Mouse (Mus musculus) CH12.LX (cell line): Measurements from ENCODE around the gene Ankfy1. TPM values are rescaled to one million over a fixed set of nuclear protein-coding genes. Genes with fewer than 3 reads are reported as not detected.

Source experiments
- DNase-seq: peaks from one replicate; pipeline ENCODE4 v3.0.0-alpha.2; 2013; ENCODE audit errors: extremely low read depth
- H3K27ac ChIP-seq: 2 replicates; pipeline ENCODE4 v1.5.1; 2012; ENCODE audit warnings: low read depth, mild to moderate bottlenecking, control low read depth, moderate library complexity; ENCODE audit not compliant: insufficient read depth
- H3K27me3 ChIP-seq: replicated peaks from 2 replicates; pipeline ENCODE3; 2012; ENCODE audit warnings: inconsistent platforms
- H3K36me3 ChIP-seq, 2 experiments: replicated peaks in 1 of 2; 2 replicates each; pipeline versions ENCODE3 to v1.6.1; 2012; ENCODE audit warnings: inconsistent platforms in 1 of 2, low read length in 1 of 2, mild to moderate bottlenecking in 1 of 2, mixed read lengths in 1 of 2, moderate library complexity in 1 of 2; ENCODE audit not compliant: control insufficient read depth in 1 of 2, insufficient read depth in 1 of 2
- H3K4me1 ChIP-seq, 2 experiments: 2 replicates each; pipeline ENCODE4 v1.6.1; 2012; ENCODE audit warnings: inconsistent platforms in 1 of 2, moderate library complexity in 1 of 2; ENCODE audit not compliant: insufficient read depth in 2 of 2, control insufficient read depth in 1 of 2
- H3K4me2 ChIP-seq: 2 replicates; pipeline ENCODE4 v1.6.1; 2012; ENCODE audit warnings: low read depth, mild to moderate bottlenecking, control low read depth; ENCODE audit not compliant: poor library complexity, insufficient read depth, severe bottlenecking
- H3K4me3 ChIP-seq, 3 experiments: fragments of 150-350 bp in 1 of 3; sonication (generic) in 1 of 3; replicated peaks in 1 of 3; 2 replicates each; pipeline versions ENCODE3 to v1.5.1; 2011 to 2012; ENCODE audit warnings: low read depth in 2 of 3, low read length in 2 of 3, mild to moderate bottlenecking in 2 of 3, moderate library complexity in 2 of 3, control low read depth in 1 of 3, improper control_type of control experiment in 1 of 3, inconsistent platforms in 1 of 3, mixed read lengths in 1 of 3; ENCODE audit not compliant: poor library complexity in 1 of 3
- H3K79me2 ChIP-seq: replicated peaks from 2 replicates; pipeline ENCODE4 v1.6.1; 2012; ENCODE audit warnings: mild to moderate bottlenecking, moderate library complexity; ENCODE audit not compliant: control insufficient read depth, poor library complexity, insufficient read depth, severe bottlenecking; ENCODE audit errors: extremely low read depth
- H3K9ac ChIP-seq: 2 replicates; pipeline ENCODE4 v1.6.1; 2012; ENCODE audit warnings: low read depth, mild to moderate bottlenecking, control low read depth, moderate library complexity; ENCODE audit not compliant: insufficient read depth
- H3K9me3 ChIP-seq: replicated peaks from 2 replicates; pipeline ENCODE3; 2012; ENCODE audit warnings: low read length, inconsistent platforms, mixed read lengths
- BHLHE40 ChIP-seq: IDR thresholded peaks from 2 replicates; pipeline ENCODE4 v1.6.1; 2011; ENCODE audit warnings: mild to moderate bottlenecking, low read depth, low read length, improper control_type of control experiment
- CHD2 ChIP-seq: IDR thresholded peaks from 2 replicates; pipeline ENCODE4 v1.6.1; 2011; ENCODE audit warnings: low read length, improper control_type of control experiment
- CTCF ChIP-seq, 2 experiments: IDR thresholded peaks in 1 of 2; conservative IDR thresholded peaks in 1 of 2; 2 replicates each; pipeline ENCODE4 v1.5.1; 2011 to 2012; ENCODE audit warnings: low read depth in 2 of 2, low read length in 2 of 2, improper control_type of control experiment in 1 of 2, inconsistent platforms in 1 of 2, mild to moderate bottlenecking in 1 of 2, moderate library complexity in 1 of 2
- E2F4 ChIP-seq: IDR thresholded peaks from 2 replicates; pipeline ENCODE4 v1.6.1; 2011; ENCODE audit warnings: low read depth, low read length, improper control_type of control experiment; ENCODE audit not compliant: insufficient replicate concordance
- EP300 ChIP-seq: IDR thresholded peaks from 2 replicates; pipeline ENCODE4 v1.6.1; 2011; ENCODE audit warnings: low read length, improper control_type of control experiment
- ETS1 ChIP-seq: conservative IDR thresholded peaks from 2 replicates; pipeline ENCODE4 v1.6.1; 2012; ENCODE audit warnings: low read depth, mild to moderate bottlenecking, inconsistent platforms, low read length, improper control_type of control experiment, moderate library complexity
- GABPA ChIP-seq: IDR thresholded peaks from 2 replicates; pipeline ENCODE4 v1.6.1; 2012; ENCODE audit warnings: low read depth, low read length, improper control_type of control experiment, inconsistent platforms; ENCODE audit not compliant: insufficient replicate concordance
- IRF4 ChIP-seq: IDR thresholded peaks from 2 replicates; pipeline ENCODE4 v1.6.1; 2014; ENCODE audit warnings: low read depth, mild to moderate bottlenecking, inconsistent platforms, low read length, improper control_type of control experiment
- JUN ChIP-seq: IDR thresholded peaks from 2 replicates; pipeline ENCODE4 v1.6.1; 2011; ENCODE audit warnings: low read depth, mild to moderate bottlenecking, low read length, improper control_type of control experiment, moderate library complexity; ENCODE audit not compliant: insufficient read depth
- JUND ChIP-seq: conservative IDR thresholded peaks from 2 replicates; pipeline ENCODE4 v1.6.1; 2011; ENCODE audit warnings: low read depth, low read length, improper control_type of control experiment
- KAT2A ChIP-seq: IDR thresholded peaks from 2 replicates; pipeline ENCODE4 v1.6.1; 2012; ENCODE audit warnings: low read length, improper control_type of control experiment, inconsistent platforms; ENCODE audit not compliant: insufficient replicate concordance
- MAFK ChIP-seq: IDR thresholded peaks from 2 replicates; pipeline ENCODE4 v1.6.1; 2011; ENCODE audit warnings: low read length, improper control_type of control experiment; ENCODE audit not compliant: insufficient replicate concordance
- MAX ChIP-seq: IDR thresholded peaks from 2 replicates; pipeline ENCODE4 v1.6.1; 2011; ENCODE audit warnings: low read length, improper control_type of control experiment
- MXI1 ChIP-seq: IDR thresholded peaks from 2 replicates; pipeline ENCODE4 v1.6.1; 2011; ENCODE audit warnings: mild to moderate bottlenecking, low read depth, low read length, improper control_type of control experiment
- MYC ChIP-seq: IDR thresholded peaks from 2 replicates; pipeline ENCODE4 v1.6.1; 2011; ENCODE audit warnings: low read depth, mild to moderate bottlenecking, improper control_type of control experiment, low read length
- NRF1 ChIP-seq: IDR thresholded peaks from 2 replicates; pipeline ENCODE4 v1.6.1; 2014; ENCODE audit warnings: low read depth, mild to moderate bottlenecking, inconsistent platforms, low read length, improper control_type of control experiment, moderate library complexity
- PAX5 ChIP-seq: IDR thresholded peaks from 2 replicates; pipeline ENCODE4 v1.6.1; 2012; ENCODE audit warnings: low read length, inconsistent platforms, mixed read lengths
- POLR2A ChIP-seq: IDR thresholded peaks from 2 replicates; pipeline ENCODE4 v1.6.1; 2011; ENCODE audit warnings: low read depth, mild to moderate bottlenecking, improper control_type of control experiment, low read length
- POLR2AphosphoS2 ChIP-seq: IDR thresholded peaks from 2 replicates; pipeline ENCODE4 v1.6.1; 2011; ENCODE audit warnings: low read depth, low read length, improper control_type of control experiment
- RAD21 ChIP-seq: IDR thresholded peaks from 2 replicates; pipeline ENCODE4 v1.6.1; 2011; ENCODE audit warnings: low read depth, mild to moderate bottlenecking, low read length, improper control_type of control experiment, moderate library complexity
- RCOR1 ChIP-seq: conservative IDR thresholded peaks from 2 replicates; pipeline ENCODE4 v1.6.1; 2012; ENCODE audit warnings: low read depth, mild to moderate bottlenecking, inconsistent platforms, low read length, improper control_type of control experiment
- SIN3A ChIP-seq: IDR thresholded peaks from 2 replicates; pipeline ENCODE4 v1.6.1; 2012; ENCODE audit warnings: low read length, improper control_type of control experiment, inconsistent platforms
- UBTF ChIP-seq: IDR thresholded peaks from 2 replicates; pipeline ENCODE4 v1.6.1; 2012; ENCODE audit warnings: low read depth, mild to moderate bottlenecking, inconsistent platforms, low read length, improper control_type of control experiment, moderate library complexity
- USF1 ChIP-seq: IDR thresholded peaks from 2 replicates; pipeline ENCODE4 v1.6.1; 2014; ENCODE audit warnings: low read depth, mild to moderate bottlenecking, inconsistent platforms, low read length, improper control_type of control experiment
- USF2 ChIP-seq: conservative IDR thresholded peaks from 2 replicates; pipeline ENCODE4 v1.6.1; 2011; ENCODE audit warnings: low read depth, low read length, improper control_type of control experiment
- ZNF384 ChIP-seq: IDR thresholded peaks from 2 replicates; pipeline ENCODE4 v1.6.1; 2012; ENCODE audit warnings: low read depth, low read length, improper control_type of control experiment, inconsistent platforms
- dilution Hi-C: fragments of 300-500 bp; cut with MboI; formaldehyde crosslinking; loops from 2 replicates; pipeline ENCODE4 v1.14.3; 2020; ENCODE audit warnings: low sequenced_read_pairs; ENCODE audit not compliant: extremely low pct_unique_long_range_greater_than_20kb, extremely low pct_ligation_motif_present
- in situ Hi-C: fragments of 300-500 bp; cut with MboI; formaldehyde crosslinking; loops from 3 replicates; pipeline ENCODE4 v1.14.3; 2019; ENCODE audit warnings: low sequenced_read_pairs, low pct_ligation_motif_present, low pct_unique_long_range_greater_than_20kb, mixed read lengths
- polyA plus RNA-seq: library from polyadenylated mRNA; unstranded; fragments of >175 nt; gene quantifications from 2 replicates; pipeline ENCODE4 v1.2.1, GENCODE M21; 2012; ENCODE audit warnings: low read depth; ENCODE audit not compliant: insufficient read length
- total RNA-seq, 2 experiments: library from RNA; depleted of rRNA; stranded (reverse); fragments of 300-350 nt in 1 of 2; fragments of >200 nt in 1 of 2; gene quantifications; 2 replicates each; pipeline ENCODE4 v1.2.3; 2012 to 2014

The Ankfy1 gene
- total and polyA plus RNA-seq, 3 experiments, result 31.4 to 37.0 (median 31.5) TPM

GRCm38 (mm10) chr11:72782103-72782502 lies 92.3 kb downstream of the Ankfy1 start:
- dilution Hi-C loops, result no loop called here
- Histone ChIP-seq H3K27ac (no peak overlapping the region), H3K9me3 (no peaks in the 10 kb centered on the region), H3K9ac (no peak overlapping the region), H3K4me3 (no peak overlapping the region), H3K4me1 (peaks cover 7 to 28% of the 10 kb centered on the region in 2 experiments; a peak in 3 of 4 replicates)
- in situ Hi-C loops, result no loop called here
- DNase-seq, result peak; percentile 82
- TF ChIP-seq MAFK (no peak), MYC (no peak), POLR2A (no peak), UBTF (no peak), MAX (no peak), PAX5 (no peak), SIN3A (no peak), IRF4 (peak; percentile 83), E2F4 (no peak), CTCF (conservative IDR thresholded peaks at IDR 0.05 in 1 of 2, IDR thresholded peaks at IDR 0.05 in 1 of 2; ENCODE audit: low read depth in 2 of 2, low read length in 2 of 2) (no peak), GABPA (no peak), USF2 (no peak), ZNF384 (no peak), JUN (peak; percentile 35; the same call in 1 of the 2 replicates), BHLHE40 (no peak), JUND (peak; percentile 54), POLR2AphosphoS2 (no peak), RAD21 (no peak; the same call in 1 of the 2 replicates), KAT2A (no peak), USF1 (no peak), EP300 (peak; percentile 80), NRF1 (no peak)
- TF ChIP-seq, all 38 proteins: peak for 4
- Histone ChIP-seq H3K27me3 (no peaks in the 10 kb centered on the region), H3K4me2 (peak overlapping the region; percentile 29; the same call in 1 of the 2 replicates), H3K79me2 (no peaks in the 10 kb centered on the region), H3K36me3 (peaks cover 0 to 2% of the 10 kb centered on the region in 2 experiments)

DNA sequence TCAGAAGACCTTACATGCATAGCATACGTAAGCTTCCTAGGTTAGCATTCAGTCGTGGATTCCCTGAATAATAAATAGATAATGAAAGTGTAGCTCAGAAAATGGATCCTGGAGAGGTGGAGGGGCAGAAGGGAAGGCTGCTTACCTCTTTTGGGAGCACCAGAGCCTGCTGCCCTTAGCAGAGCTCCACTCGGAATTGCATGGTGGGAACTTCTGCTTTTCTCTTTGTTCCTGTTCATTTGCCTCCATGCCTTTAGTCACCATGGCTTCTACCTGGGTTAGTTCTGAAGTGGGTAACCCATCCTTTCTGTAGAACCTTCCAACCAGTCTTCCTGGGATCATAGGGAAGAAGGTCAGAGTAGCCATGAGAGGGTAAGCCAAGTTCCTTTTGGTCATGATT lies 92.7 kb downstream of the Ankfy1 start:
- H3K9me3 ChIP-seq, result no peaks in the 10 kb centered on the region
- H3K4me3 ChIP-seq, result no peak overlapping the region
- peak overlapping the region; percentile 29; the same call in 1 of the 2 replicates for H3K4me2 ChIP-seq
- H3K4me1 ChIP-seq, result peaks cover 7 to 28% of the 10 kb centered on the region in 2 experiments; a peak in 3 of 4 replicates
- H3K36me3 ChIP-seq, result peaks cover 0 to 2% of the 10 kb centered on the region in 2 experiments
- H3K27ac ChIP-seq, result no peak overlapping the region
- TF ChIP-seq GABPA (no peak), RAD21 (no peak), RCOR1 (no peak), JUN (no peak), KAT2A (no peak), UBTF (no peak), CHD2 (no peak), MXI1 (no peak), ETS1 (no peak), EP300 (no peak), PAX5 (no peak), MAFK (no peak)
- H3K27me3 ChIP-seq, result no peaks in the 10 kb centered on the region
- H3K9ac ChIP-seq, result no peak overlapping the region
- in situ Hi-C loops, result no loop called here
- no peak for DNase-seq
- H3K79me2 ChIP-seq, result no peaks in the 10 kb centered on the region
- dilution Hi-C loops, result no loop called here
